Mouse (Mus musculus): ENCODE results near the gene Lgals7. TPM values are rescaled to one million over a fixed set of nuclear protein-coding genes. Genes with fewer than 3 reads are reported as not detected.

The Lgals7 gene
- polyA plus RNA-seq, 1 experiment from 2014 or later: 4.8 TPM

DNA sequence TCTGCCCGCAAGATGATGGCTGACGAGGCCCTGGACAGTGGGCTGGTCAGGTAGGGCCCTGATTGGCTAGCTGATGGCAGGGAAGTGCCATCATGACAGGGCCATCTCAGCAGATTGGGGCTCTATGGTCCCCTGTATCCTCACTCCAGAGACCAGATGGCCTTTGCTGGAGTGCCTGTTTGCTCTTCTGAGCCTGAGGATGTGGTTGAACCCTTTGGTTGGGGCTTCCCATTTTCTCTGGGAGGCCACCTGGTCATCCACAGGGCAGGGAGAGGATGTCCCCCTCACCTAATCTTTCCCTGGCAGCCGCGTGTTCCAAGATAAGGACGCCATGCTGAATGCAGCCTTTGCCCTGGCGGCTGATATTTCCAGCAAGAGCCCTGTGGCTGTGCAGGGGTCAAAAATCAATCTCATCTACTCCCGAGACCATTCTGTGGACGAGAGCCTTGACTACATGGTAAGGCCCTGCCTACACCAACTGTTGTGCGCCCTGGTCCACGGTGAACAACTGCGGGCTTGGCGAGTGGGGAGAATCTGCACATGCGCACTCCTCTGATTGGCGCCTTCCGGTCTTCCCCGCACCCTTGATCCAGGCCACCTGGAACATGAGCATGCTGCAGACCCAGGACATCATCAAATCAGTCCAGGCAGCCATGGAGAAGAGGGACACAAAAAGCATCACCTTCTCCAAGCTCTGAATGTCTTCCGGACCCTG is 32.1 kb upstream of the Lgals7 start:
- Histone ChIP-seq H3K9me3 (no peaks in the 10 kb centered on the region), H3K4me2 (no peak overlapping the region), H3K27me3 (no peaks in the 10 kb centered on the region), H3K9ac (replicated peaks) (no peak overlapping the region), H3K36me3 (peaks cover 38% of the 10 kb centered on the region), H3K27ac (no peak overlapping the region), H3K4me1 (replicated peaks) (0 out of 2 replicates have a peak, but pooled peaks cover 2% of the 10 kb centered on the region), H3K4me3 (replicated peaks) (no peak overlapping the region)
- 91% methylated on average over 17 of the region's 17 CpGs for WGBS
- ATAC-seq (ENCODE audit: insufficient number of reproducible peaks, insufficient read depth, low FRiP score, low TSS enrichment, low read depth): no peak

GRCm38 (mm10) chr7:28832137-28832536 is 31.5 kb upstream of the Lgals7 start:
- 73% methylated on average over 6 of the region's 6 CpGs for WGBS
- H3K27me3 ChIP-seq: no peaks in the 10 kb centered on the region
- H3K4me3 ChIP-seq (replicated peaks): no peak overlapping the region
- no peak overlapping the region for H3K4me2 ChIP-seq
- no peak overlapping the region for H3K27ac ChIP-seq
- H3K36me3 ChIP-seq: peaks cover 38% of the 10 kb centered on the region
- H3K9me3 ChIP-seq: no peaks in the 10 kb centered on the region
- 0 out of 2 replicates have a peak, but pooled peaks cover 2% of the 10 kb centered on the region for H3K4me1 ChIP-seq (replicated peaks)
- no peak for ATAC-seq (ENCODE audit: insufficient number of reproducible peaks, insufficient read depth, low FRiP score, low TSS enrichment, low read depth)
- no peak overlapping the region for H3K9ac ChIP-seq (replicated peaks)

DNA sequence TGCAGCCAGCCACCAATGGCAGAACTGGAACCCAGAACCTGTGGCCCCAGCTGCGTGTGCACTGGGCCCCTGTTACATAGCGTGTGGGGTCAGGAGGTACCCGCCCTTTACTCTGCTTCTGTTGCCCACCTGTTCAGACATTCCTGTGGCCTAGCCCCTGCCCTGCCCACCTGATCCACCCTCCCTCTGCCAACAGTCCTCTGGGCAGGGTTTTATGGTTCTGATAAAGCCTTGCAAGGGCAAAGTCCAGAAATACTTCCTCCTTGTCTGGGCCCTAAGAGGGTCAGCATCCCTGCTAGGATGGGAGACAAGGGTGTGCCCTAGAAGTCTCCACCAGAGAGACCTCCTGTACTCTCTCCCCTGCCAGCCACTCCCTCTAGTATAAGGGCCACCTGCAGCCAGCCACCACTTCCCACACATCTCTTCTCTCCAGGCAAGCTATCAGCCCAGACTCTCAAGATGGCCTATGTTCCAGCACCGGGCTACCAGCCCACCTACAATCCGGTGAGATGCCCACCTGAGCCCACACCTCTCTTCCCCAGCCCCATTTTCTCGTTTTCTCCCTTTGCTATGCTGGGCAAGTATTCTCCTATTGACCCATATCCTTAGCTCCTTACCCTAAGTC is 29.8 kb upstream of the Lgals7 start, which contains the start of gene Lgals4:
Lgals4 (plus strand) TSS at position 132 of the 625 bp plus-strand sequence.
- H3K4me1 ChIP-seq (replicated peaks): no peaks in the 10 kb centered on the region
- 80% methylated on average over 6 of the region's 6 CpGs for WGBS
- no peak within 1 kb of the TSS for H3K9ac ChIP-seq (replicated peaks)
- H3K9me3 ChIP-seq: no peaks in the 10 kb centered on the region
- H3K4me3 ChIP-seq (replicated peaks): no peak within 1 kb of the TSS
- H3K36me3 ChIP-seq: peaks cover 34% of the 10 kb centered on the region
- H3K27ac ChIP-seq: no peak within 1 kb of the TSS
- no peak within 1 kb of the TSS for H3K4me2 ChIP-seq
- ATAC-seq (ENCODE audit: insufficient number of reproducible peaks, insufficient read depth, low FRiP score, low TSS enrichment, low read depth): no peak
- no peaks in the 10 kb centered on the region for H3K27me3 ChIP-seq

GRCm38 (mm10) chr7:28836936-28837335 is 26.7 kb upstream of the Lgals7 start:
- no peak for ATAC-seq (ENCODE audit: insufficient number of reproducible peaks, insufficient read depth, low FRiP score, low TSS enrichment, low read depth)
- peaks cover 7% of the 10 kb centered on the region for H3K36me3 ChIP-seq
- no peaks in the 10 kb centered on the region for H3K4me1 ChIP-seq (replicated peaks)
- no peak overlapping the region for H3K4me3 ChIP-seq (replicated peaks)
- no peak overlapping the region for H3K4me2 ChIP-seq
- no peak overlapping the region for H3K9ac ChIP-seq (replicated peaks)
- H3K9me3 ChIP-seq: no peaks in the 10 kb centered on the region
- 90% methylated on average over 5 of the region's 5 CpGs for WGBS
- H3K27me3 ChIP-seq: no peaks in the 10 kb centered on the region
- H3K27ac ChIP-seq: no peak overlapping the region

- Histone ChIP-seq H3K27me3 (no peaks in the 10 kb centered on the region), H3K4me1 (replicated peaks) (no peaks in the 10 kb centered on the region), H3K9ac (replicated peaks) (no peak overlapping the region), H3K4me3 (replicated peaks) (no peak overlapping the region), H3K27ac (no peak overlapping the region), H3K4me2 (no peak overlapping the region), H3K9me3 (no peaks in the 10 kb centered on the region), H3K36me3 (no peaks in the 10 kb centered on the region)
- 66% methylated on average over 9 of the region's 9 CpGs for WGBS
- no peak for ATAC-seq (ENCODE audit: insufficient number of reproducible peaks, insufficient read depth, low FRiP score, low TSS enrichment, low read depth)
Observed at GRCm38 (mm10) chr7:28838331-28838730, 25.3 kb upstream of the Lgals7 start.

DNA sequence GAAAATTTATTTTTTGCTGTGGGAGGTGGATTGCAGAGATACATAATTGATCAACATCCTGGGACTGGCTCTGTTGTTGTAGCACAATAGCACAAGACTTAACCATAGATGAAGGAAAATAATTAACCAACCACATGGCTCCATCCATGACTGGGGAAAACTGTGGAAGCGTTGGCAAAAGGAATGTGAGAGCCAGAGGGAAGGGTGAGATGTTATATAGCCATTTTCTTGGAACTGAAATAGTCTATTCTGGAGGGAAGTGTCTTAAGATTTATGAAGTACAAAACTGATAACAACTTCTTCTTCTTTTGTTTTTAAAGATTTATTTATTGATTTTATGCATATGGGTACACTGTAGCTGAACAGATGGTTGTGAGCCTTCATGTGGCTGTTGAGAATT is 16.4 kb upstream of the Lgals7 start:
- Histone ChIP-seq H3K36me3 (no peaks in the 10 kb centered on the region), H3K4me1 (replicated peaks) (peaks cover 15% of the 10 kb centered on the region), H3K27me3 (no peaks in the 10 kb centered on the region), H3K4me3 (replicated peaks) (no peak overlapping the region), H3K27ac (no peak overlapping the region), H3K4me2 (no peak overlapping the region), H3K9me3 (no peaks in the 10 kb centered on the region), H3K9ac (replicated peaks) (no peak overlapping the region)
- 75% methylated on average over 1 of the region's 1 CpGs for WGBS
- no peak for ATAC-seq (ENCODE audit: insufficient number of reproducible peaks, insufficient read depth, low FRiP score, low TSS enrichment, low read depth)

DNA sequence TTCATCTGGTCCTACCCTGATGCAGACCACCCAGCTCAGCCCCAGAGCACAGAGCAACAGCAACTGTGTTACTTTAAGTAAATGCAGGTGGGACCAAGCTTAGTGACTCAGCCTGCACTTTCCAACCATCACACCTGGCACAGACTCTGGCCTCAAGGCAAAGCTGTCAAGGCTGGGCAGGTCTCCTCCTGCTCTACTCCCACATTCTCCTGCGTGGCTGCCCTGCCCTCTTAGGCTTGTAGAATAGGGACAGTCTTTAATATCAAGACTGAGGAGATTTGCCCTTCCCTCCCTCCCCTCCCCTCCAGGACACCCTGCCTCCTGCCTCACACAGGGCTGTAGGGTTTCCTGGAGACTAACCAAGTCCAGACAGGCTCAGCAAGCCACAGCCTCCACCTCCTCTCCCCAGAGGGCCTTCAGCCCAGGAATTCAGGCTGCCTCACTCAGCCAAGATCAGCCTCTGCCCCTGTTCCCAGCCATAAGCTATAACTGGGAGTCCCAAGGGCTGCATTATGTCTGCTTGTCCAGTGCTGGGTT is 13.9 kb upstream of the Lgals7 start:
- Histone ChIP-seq H3K4me3 (replicated peaks) (no peak overlapping the region), H3K4me1 (replicated peaks) (peaks cover 15% of the 10 kb centered on the region), H3K27ac (peak overlapping the region; percentile 85), H3K9ac (replicated peaks) (no peak overlapping the region), H3K4me2 (no peak overlapping the region), H3K27me3 (no peaks in the 10 kb centered on the region), H3K36me3 (no peaks in the 10 kb centered on the region), H3K9me3 (no peaks in the 10 kb centered on the region)
- ATAC-seq (ENCODE audit: insufficient number of reproducible peaks, insufficient read depth, low FRiP score, low TSS enrichment, low read depth): peak; percentile 79; the same call in 1 of the 2 replicates
- 10% methylated on average over 1 of the region's 1 CpGs for WGBS

GRCm38 (mm10) chr7:28850642-28851041 is 13.0 kb upstream of the Lgals7 start:
- Histone ChIP-seq H3K27ac (peak overlapping the region; percentile 85), H3K36me3 (no peaks in the 10 kb centered on the region), H3K27me3 (no peaks in the 10 kb centered on the region), H3K4me1 (replicated peaks) (peaks cover 15% of the 10 kb centered on the region), H3K9me3 (no peaks in the 10 kb centered on the region), H3K9ac (replicated peaks) (no peak overlapping the region), H3K4me2 (no peak overlapping the region), H3K4me3 (replicated peaks) (no peak overlapping the region)
- 84% methylated on average over 4 of the region's 4 CpGs for WGBS
- no peak for ATAC-seq (ENCODE audit: insufficient number of reproducible peaks, insufficient read depth, low FRiP score, low TSS enrichment, low read depth)

- 96% methylated on average over 2 of the region's 2 CpGs for WGBS
Observed at GRCm38 (mm10) chr7:28859953-28860352, 3.7 kb upstream of the Lgals7 start.

DNA sequence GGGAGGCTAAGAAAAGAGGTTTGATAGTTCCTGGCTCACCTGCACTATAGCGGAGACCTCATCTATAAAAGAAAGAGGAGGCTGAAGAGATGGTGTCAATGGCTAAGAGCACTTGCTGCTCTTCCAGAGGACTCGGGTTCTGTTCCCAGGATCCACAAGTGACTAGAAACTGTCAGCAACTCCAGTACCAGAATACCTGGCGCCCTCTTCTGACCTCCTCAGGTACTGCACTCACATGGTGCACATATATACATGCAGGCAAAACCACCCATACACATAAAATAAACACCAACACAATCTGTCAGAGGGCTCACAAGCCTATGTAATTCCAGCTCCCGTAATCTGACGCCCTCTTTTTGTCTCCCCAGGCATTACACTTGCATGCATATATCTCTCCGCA is 2.8 kb upstream of the Lgals7 start:
- H3K9ac ChIP-seq (replicated peaks): no peak overlapping the region
- 88% methylated on average over 6 of the region's 6 CpGs for WGBS
- H3K9me3 ChIP-seq: peaks cover 5% of the 10 kb centered on the region; the same call in 1 of the 2 replicates

More at GRCm38 (mm10) chr7:28859953-28860352, 3.7 kb upstream of the Lgals7 start:
- ATAC-seq (ENCODE audit: insufficient number of reproducible peaks, insufficient read depth, low FRiP score, low TSS enrichment, low read depth): no peak
- Histone ChIP-seq H3K9me3 (peaks cover 5% of the 10 kb centered on the region; the same call in 1 of the 2 replicates), H3K4me3 (replicated peaks) (no peak overlapping the region), H3K9ac (replicated peaks) (no peak overlapping the region), H3K36me3 (no peaks in the 10 kb centered on the region), H3K27ac (no peak overlapping the region), H3K4me2 (no peak overlapping the region), H3K4me1 (replicated peaks) (peaks cover 9% of the 10 kb centered on the region; the same call in 1 of the 2 replicates), H3K27me3 (no peaks in the 10 kb centered on the region)

DNA sequence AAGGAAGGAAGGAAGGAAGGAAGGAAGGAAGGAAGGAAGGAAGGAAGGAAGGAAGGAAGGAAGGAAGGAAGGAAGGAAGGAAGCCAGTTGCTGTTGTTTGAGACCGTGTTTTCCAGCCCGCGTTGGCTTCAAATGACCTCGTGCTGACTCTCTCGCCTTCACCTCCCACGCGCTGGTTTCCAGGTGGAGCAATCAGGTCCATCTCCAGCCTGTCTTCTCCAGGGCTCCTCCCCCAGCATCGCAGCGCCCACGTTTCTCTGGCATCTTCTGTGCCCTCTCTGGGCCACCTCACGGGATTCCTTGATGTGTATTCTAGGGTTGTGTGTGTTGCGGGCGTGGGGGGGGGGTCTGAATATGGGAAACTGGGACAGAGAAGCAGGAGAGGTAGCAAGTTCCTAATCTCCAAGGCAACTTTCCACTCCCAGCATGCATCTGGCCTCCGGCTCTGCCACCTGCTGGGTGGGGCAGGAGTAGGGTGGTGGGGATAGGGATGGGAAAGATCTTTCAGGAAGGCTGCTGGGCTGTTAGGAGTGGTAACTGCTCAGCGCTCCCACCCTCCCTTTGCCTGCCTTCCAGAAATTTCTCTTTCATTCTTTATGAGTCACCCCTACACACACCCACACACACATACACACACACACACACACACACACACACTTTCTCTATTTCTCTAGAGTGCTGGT is 695 bp upstream of the Lgals7 start:
- Histone ChIP-seq H3K4me3 (replicated peaks) (no peak overlapping the region), H3K4me1 (replicated peaks) (peaks cover 18% of the 10 kb centered on the region), H3K9ac (replicated peaks) (0 out of 2 replicates have a peak overlapping the region, but pooled peaks have one; percentile 12), H3K27me3 (no peaks in the 10 kb centered on the region), H3K27ac (no peak overlapping the region), H3K9me3 (peaks cover 5% of the 10 kb centered on the region; the same call in 1 of the 2 replicates), H3K36me3 (no peaks in the 10 kb centered on the region), H3K4me2 (no peak overlapping the region)
- no peak for ATAC-seq (ENCODE audit: insufficient number of reproducible peaks, insufficient read depth, low FRiP score, low TSS enrichment, low read depth)
- WGBS: 75% methylated on average over 15 of the region's 15 CpGs

More for the DNA sequence above, 2.8 kb upstream of the Lgals7 start:
- ATAC-seq (ENCODE audit: insufficient number of reproducible peaks, insufficient read depth, low FRiP score, low TSS enrichment, low read depth): no peak
- H3K27ac ChIP-seq: no peak overlapping the region
- peaks cover 13% of the 10 kb centered on the region; the same call in 1 of the 2 replicates for H3K4me1 ChIP-seq (replicated peaks)
- H3K27me3 ChIP-seq: no peaks in the 10 kb centered on the region
- H3K4me3 ChIP-seq (replicated peaks): no peak overlapping the region
- no peaks in the 10 kb centered on the region for H3K36me3 ChIP-seq
- no peak overlapping the region for H3K4me2 ChIP-seq
